Mouse (Mus musculus): ENCODE data around the gene Ccdc92. TPM values are rescaled to one million over a fixed set of nuclear protein-coding genes. Genes with fewer than 3 reads are reported as not detected.

The Ccdc92 gene
- polyA plus RNA-seq (2014; fragmentation: Nextera tagmentation; extraction: Ambion mirVana): 5.3 and 5.8 TPM in 2 replicates

GRCm38 (mm10) chr5:124862013-124862866 lies at the start of gene Ccdc92, which contains the start of gene Zfp664:
Ccdc92 (minus strand) TSS chr5:124862424.
Zfp664 (plus strand) TSS chr5:124862691.
- ATAC-seq (replicated peaks; ENCODE audit: insufficient number of reproducible peaks, low FRiP score, low TSS enrichment): peak; percentile 94
- WGBS (ENCODE audit: insufficient replicate concordance): under 1% methylated on average over 74 of the region's 103 CpGs
- H3K27me3 ChIP-seq (ENCODE audit: control insufficient read depth, insufficient read depth, low read length): peaks cover 29% of the 10 kb centered on the region
- H3K4me1 ChIP-seq (ENCODE audit: control insufficient read depth, insufficient read depth, low read length): peaks cover 10% of the 10 kb centered on the region
- H3K4me3 ChIP-seq (ENCODE audit: low read depth, low read length): peak within 1 kb of the TSS; percentile 90
- no peaks in the 10 kb centered on the region for H3K9me3 ChIP-seq (replicated peaks; ENCODE audit: control insufficient read depth, low read length)
- peak within 1 kb of the TSS; percentile 99 for H3K4me2 ChIP-seq
- peak within 1 kb of the TSS; percentile 87 for H3K9ac ChIP-seq (ENCODE audit: low read depth, low read length)
- H3K36me3 ChIP-seq (ENCODE audit: control insufficient read depth, insufficient read depth, low read length): no peaks in the 10 kb centered on the region
- peak within 1 kb of the TSS; percentile 89 for H3K27ac ChIP-seq (ENCODE audit: low read depth, low read length)

GRCm38 (mm10) chr5:124908860-124909259 lies 46.6 kb upstream of the Ccdc92 start:
- H3K4me2 ChIP-seq: no peak overlapping the region
- H3K36me3 ChIP-seq (ENCODE audit: control insufficient read depth, insufficient read depth, low read length): no peaks in the 10 kb centered on the region
- H3K9me3 ChIP-seq (replicated peaks; ENCODE audit: control insufficient read depth, low read length): no peaks in the 10 kb centered on the region
- ATAC-seq (replicated peaks; ENCODE audit: insufficient number of reproducible peaks, low FRiP score, low TSS enrichment): no peak
- no peaks in the 10 kb centered on the region for H3K4me1 ChIP-seq (ENCODE audit: control insufficient read depth, insufficient read depth, low read length)
- 22% methylated on average over 5 of the region's 5 CpGs for WGBS (ENCODE audit: insufficient replicate concordance)
- no peak overlapping the region for H3K27ac ChIP-seq (ENCODE audit: low read depth, low read length)
- no peak overlapping the region for H3K9ac ChIP-seq (ENCODE audit: low read depth, low read length)
- H3K27me3 ChIP-seq (ENCODE audit: control insufficient read depth, insufficient read depth, low read length): peaks cover 9% of the 10 kb centered on the region
- no peak overlapping the region for H3K4me3 ChIP-seq (ENCODE audit: low read depth, low read length)

- no peak overlapping the region for H3K4me2 ChIP-seq
- no peak overlapping the region for H3K27ac ChIP-seq (ENCODE audit: low read depth, low read length)
- H3K36me3 ChIP-seq (ENCODE audit: control insufficient read depth, insufficient read depth, low read length): no peaks in the 10 kb centered on the region
- H3K4me3 ChIP-seq (ENCODE audit: low read depth, low read length): no peak overlapping the region
- WGBS (ENCODE audit: insufficient replicate concordance): 55% methylated on average over 13 of the region's 13 CpGs
- 0 out of 2 replicates have a peak, but pooled peaks cover 5% of the 10 kb centered on the region for H3K27me3 ChIP-seq (ENCODE audit: control insufficient read depth, insufficient read depth, low read length)
- ATAC-seq (replicated peaks; ENCODE audit: insufficient number of reproducible peaks, low FRiP score, low TSS enrichment): no peak
- no peaks in the 10 kb centered on the region for H3K4me1 ChIP-seq (ENCODE audit: control insufficient read depth, insufficient read depth, low read length)
- H3K9me3 ChIP-seq (replicated peaks; ENCODE audit: control insufficient read depth, low read length): no peaks in the 10 kb centered on the region
- H3K9ac ChIP-seq (ENCODE audit: low read depth, low read length): no peak overlapping the region
Observed at GRCm38 (mm10) chr5:124906890-124907289, 44.7 kb upstream of the Ccdc92 start.

DNA sequence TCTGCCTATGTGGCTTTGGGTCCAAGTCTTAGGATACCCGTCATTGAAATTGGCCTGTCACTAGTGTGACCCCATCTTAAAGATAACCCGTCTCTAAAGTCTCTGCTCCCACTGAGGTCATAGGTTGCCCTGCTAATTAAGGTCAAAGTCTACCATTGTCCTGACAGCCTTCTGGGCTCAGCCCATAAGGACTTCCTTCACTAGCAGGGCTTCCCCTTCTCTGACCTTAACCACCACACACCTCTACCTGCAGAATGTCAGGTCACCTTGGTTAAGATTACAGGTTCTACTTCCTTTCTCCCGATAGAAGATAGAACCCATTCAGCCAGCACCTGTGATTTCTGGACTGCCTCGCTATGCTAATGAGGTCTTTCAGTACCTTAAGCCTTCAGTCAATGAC lies 41.6 kb upstream of the Ccdc92 start:
- 79% methylated on average over 4 of the region's 4 CpGs for WGBS (ENCODE audit: insufficient replicate concordance)
- Histone ChIP-seq H3K9ac (ENCODE audit: low read depth, low read length) (no peak overlapping the region), H3K4me2 (no peak overlapping the region), H3K4me3 (ENCODE audit: low read depth, low read length) (no peak overlapping the region), H3K36me3 (ENCODE audit: control insufficient read depth, insufficient read depth, low read length) (no peaks in the 10 kb centered on the region), H3K27me3 (ENCODE audit: control insufficient read depth, insufficient read depth, low read length) (0 out of 2 replicates have a peak, but pooled peaks cover 2% of the 10 kb centered on the region), H3K9me3 (replicated peaks; ENCODE audit: control insufficient read depth, low read length) (no peaks in the 10 kb centered on the region), H3K4me1 (ENCODE audit: control insufficient read depth, insufficient read depth, low read length) (peaks cover 5% of the 10 kb centered on the region), H3K27ac (ENCODE audit: low read depth, low read length) (no peak overlapping the region)
- ATAC-seq (replicated peaks; ENCODE audit: insufficient number of reproducible peaks, low FRiP score, low TSS enrichment): no peak

- H3K9me3 ChIP-seq (replicated peaks; ENCODE audit: control insufficient read depth, low read length): no peaks in the 10 kb centered on the region
- no peak overlapping the region for H3K4me2 ChIP-seq
- no peaks in the 10 kb centered on the region for H3K27me3 ChIP-seq (ENCODE audit: control insufficient read depth, insufficient read depth, low read length)
- peaks cover 5% of the 10 kb centered on the region for H3K4me1 ChIP-seq (ENCODE audit: control insufficient read depth, insufficient read depth, low read length)
- no peak for ATAC-seq (replicated peaks; ENCODE audit: insufficient number of reproducible peaks, low FRiP score, low TSS enrichment)
- 83% methylated on average over 10 of the region's 10 CpGs for WGBS (ENCODE audit: insufficient replicate concordance)
- H3K36me3 ChIP-seq (ENCODE audit: control insufficient read depth, insufficient read depth, low read length): no peaks in the 10 kb centered on the region
- no peak overlapping the region for H3K4me3 ChIP-seq (ENCODE audit: low read depth, low read length)
- H3K27ac ChIP-seq (ENCODE audit: low read depth, low read length): no peak overlapping the region
- no peak overlapping the region for H3K9ac ChIP-seq (ENCODE audit: low read depth, low read length)
Observed at GRCm38 (mm10) chr5:124902195-124902594, 40.0 kb upstream of the Ccdc92 start.

GRCm38 (mm10) chr5:124901675-124902074 lies 39.5 kb upstream of the Ccdc92 start:
- peaks cover 5% of the 10 kb centered on the region for H3K4me1 ChIP-seq (ENCODE audit: control insufficient read depth, insufficient read depth, low read length)
- H3K27ac ChIP-seq (ENCODE audit: low read depth, low read length): no peak overlapping the region
- H3K36me3 ChIP-seq (ENCODE audit: control insufficient read depth, insufficient read depth, low read length): no peaks in the 10 kb centered on the region
- WGBS (ENCODE audit: insufficient replicate concordance): 87% methylated on average over 6 of the region's 6 CpGs
- H3K4me2 ChIP-seq: no peak overlapping the region
- no peaks in the 10 kb centered on the region for H3K27me3 ChIP-seq (ENCODE audit: control insufficient read depth, insufficient read depth, low read length)
- no peak overlapping the region for H3K9ac ChIP-seq (ENCODE audit: low read depth, low read length)
- no peak overlapping the region for H3K4me3 ChIP-seq (ENCODE audit: low read depth, low read length)
- no peak for ATAC-seq (replicated peaks; ENCODE audit: insufficient number of reproducible peaks, low FRiP score, low TSS enrichment)
- H3K9me3 ChIP-seq (replicated peaks; ENCODE audit: control insufficient read depth, low read length): no peaks in the 10 kb centered on the region

DNA sequence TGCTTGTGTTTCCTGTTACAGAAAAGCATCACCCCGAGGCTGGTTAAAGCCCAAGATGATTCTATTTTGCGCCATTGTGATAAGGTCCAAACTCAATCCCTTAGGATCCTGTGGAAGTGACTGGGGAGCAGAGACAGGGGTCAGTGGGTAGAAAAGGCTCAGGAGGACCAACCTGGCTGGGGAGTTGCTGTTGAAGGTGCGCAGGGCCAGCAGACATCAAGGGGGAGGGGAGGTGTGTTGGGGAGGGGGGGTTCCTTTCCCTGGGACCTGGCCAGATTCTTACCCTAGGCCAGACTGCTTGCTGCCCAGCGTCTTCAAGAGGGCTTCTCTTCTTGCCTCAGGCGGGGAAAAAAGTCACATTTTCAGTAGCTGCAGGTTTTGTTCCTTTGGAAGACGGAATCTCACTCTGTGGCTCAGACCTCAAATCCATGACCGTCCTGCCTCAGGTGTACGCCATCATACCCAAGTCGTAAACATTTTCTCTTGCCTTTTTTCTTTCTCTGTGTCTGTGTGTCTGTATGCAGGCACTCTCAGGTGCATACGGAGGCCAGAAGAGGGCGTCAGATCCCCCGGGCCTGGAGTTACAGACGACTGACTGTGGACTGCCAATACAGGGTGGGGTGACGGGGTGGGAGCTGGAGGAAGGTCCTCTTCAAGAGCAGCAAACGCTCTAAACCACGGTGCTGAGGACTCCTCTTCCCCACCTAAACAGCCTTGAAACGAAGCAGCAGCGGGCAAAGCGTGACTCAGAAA lies 38.7 kb upstream of the Ccdc92 start:
- no peak overlapping the region for H3K4me2 ChIP-seq
- no peak overlapping the region for H3K9ac ChIP-seq (ENCODE audit: low read depth, low read length)
- no peaks in the 10 kb centered on the region for H3K36me3 ChIP-seq (ENCODE audit: control insufficient read depth, insufficient read depth, low read length)
- H3K9me3 ChIP-seq (replicated peaks; ENCODE audit: control insufficient read depth, low read length): no peaks in the 10 kb centered on the region
- H3K4me1 ChIP-seq (ENCODE audit: control insufficient read depth, insufficient read depth, low read length): peaks cover 5% of the 10 kb centered on the region
- no peak overlapping the region for H3K4me3 ChIP-seq (ENCODE audit: low read depth, low read length)
- ATAC-seq (replicated peaks; ENCODE audit: insufficient number of reproducible peaks, low FRiP score, low TSS enrichment): no peak
- 65% methylated on average over 19 of the region's 19 CpGs for WGBS (ENCODE audit: insufficient replicate concordance)
- no peaks in the 10 kb centered on the region for H3K27me3 ChIP-seq (ENCODE audit: control insufficient read depth, insufficient read depth, low read length)
- H3K27ac ChIP-seq (ENCODE audit: low read depth, low read length): no peak overlapping the region

DNA sequence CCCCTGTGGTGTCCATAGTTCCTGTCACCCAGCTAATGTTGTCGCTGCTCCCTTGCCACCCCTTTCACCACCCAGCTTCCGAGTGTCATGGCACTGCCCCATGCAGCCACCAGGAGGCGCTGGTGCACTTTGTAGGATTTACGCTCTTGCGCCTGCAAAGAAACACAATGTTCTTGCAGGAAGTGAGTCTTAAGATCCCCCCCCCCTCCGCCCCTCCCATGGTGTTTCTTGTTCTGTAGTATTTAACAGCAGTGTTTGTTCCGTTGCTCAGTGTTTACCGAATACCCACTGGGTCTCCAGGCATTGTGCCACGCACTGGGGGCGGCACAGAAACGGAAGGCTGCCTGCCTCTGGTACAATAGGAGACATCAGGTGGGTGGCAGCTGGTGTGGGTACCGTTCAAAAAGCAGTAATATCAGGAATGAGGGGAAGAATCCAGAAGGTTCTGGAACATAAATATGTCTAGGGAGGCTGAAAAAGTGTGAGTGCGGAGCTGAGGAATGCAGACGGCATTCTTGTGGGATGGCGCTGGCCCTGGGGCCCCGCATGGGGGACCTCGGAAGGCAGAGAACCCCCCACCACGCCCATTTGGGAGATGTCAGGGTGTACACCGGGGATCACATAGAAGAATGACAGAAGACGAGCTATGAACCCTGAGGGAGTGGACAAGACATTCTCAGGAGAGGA lies 37.9 kb upstream of the Ccdc92 start:
- Histone ChIP-seq H3K27ac (ENCODE audit: low read depth, low read length) (no peak overlapping the region), H3K9me3 (replicated peaks; ENCODE audit: control insufficient read depth, low read length) (no peaks in the 10 kb centered on the region), H3K36me3 (ENCODE audit: control insufficient read depth, insufficient read depth, low read length) (no peaks in the 10 kb centered on the region), H3K9ac (ENCODE audit: low read depth, low read length) (peak overlapping the region; percentile 1; the same call in 1 of the 2 replicates), H3K4me2 (peak overlapping the region; percentile 53), H3K4me3 (ENCODE audit: low read depth, low read length) (peak overlapping the region; percentile 14; the same call in 1 of the 2 replicates), H3K27me3 (ENCODE audit: control insufficient read depth, insufficient read depth, low read length) (no peaks in the 10 kb centered on the region), H3K4me1 (ENCODE audit: control insufficient read depth, insufficient read depth, low read length) (peaks cover 5% of the 10 kb centered on the region)
- no peak; the same call in 1 of the 2 replicates for ATAC-seq (replicated peaks; ENCODE audit: insufficient number of reproducible peaks, low FRiP score, low TSS enrichment)
- 29% methylated on average over 20 of the region's 20 CpGs for WGBS (ENCODE audit: insufficient replicate concordance)

Data from heart, embryonic 11.5 days (tissue).